Mouse (Mus musculus): ENCODE measurements around the gene Ankrd28. TPM values are rescaled to one million over a fixed set of nuclear protein-coding genes. Genes with fewer than 3 reads are reported as not detected.

The Ankrd28 gene
- polyA plus RNA-seq, 1 experiment = 27.8 TPM

DNA sequence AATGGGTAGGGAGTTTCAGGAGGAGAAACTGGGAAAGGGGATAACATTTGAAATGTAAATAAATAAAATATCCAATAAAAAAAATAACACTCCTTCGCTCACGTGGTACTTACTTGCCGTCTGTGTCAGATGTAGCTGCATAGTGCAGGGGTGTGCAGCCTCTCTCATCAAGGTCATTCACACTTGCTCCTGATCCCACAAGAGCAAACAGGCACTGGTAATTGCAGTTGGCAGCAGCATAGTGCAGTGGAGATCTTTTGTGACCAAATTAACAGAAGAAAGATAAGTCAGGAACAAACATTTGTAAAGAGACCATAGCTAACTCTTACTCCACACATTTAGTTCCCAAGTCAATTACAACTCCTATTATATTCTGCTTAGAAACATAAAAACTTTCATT is 102.9 kb downstream of the Ankrd28 start:
- peaks cover 2% of the 10 kb centered on the region for H3K4me1 ChIP-seq (ENCODE audit: control insufficient read depth, insufficient read depth, low read length)
- no peak for TF ChIP-seq POLR2A (IDR thresholded peaks at IDR 0.05; ENCODE audit: extremely low read depth, insufficient read depth, low read length)
- TF ChIP-seq CTCF (IDR thresholded peaks at IDR 0.05; ENCODE audit: extremely low read depth, insufficient read depth, low read length) = no peak

DNA sequence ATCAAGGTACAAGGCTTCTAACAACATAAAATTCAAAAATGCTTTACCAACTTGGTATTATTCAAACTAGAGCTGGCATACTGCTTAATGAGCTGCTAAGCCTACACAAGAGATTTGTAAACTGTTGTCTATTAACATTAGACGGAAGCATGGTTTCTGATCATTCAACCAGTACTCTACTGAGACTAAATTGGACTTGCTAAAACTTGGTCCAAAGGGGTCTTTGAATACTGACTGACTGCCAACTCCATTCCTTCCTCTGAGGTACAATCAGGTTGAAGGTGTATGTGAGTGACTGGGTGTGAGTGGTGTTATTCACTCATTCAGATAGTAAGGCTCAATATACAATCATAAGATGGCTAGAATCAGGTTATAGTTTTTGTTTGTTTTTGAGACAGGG is 107.7 kb downstream of the Ankrd28 start:
- Histone ChIP-seq H3K27ac (ENCODE audit: insufficient read depth, low read length) (no peak overlapping the region), H3K4me1 (ENCODE audit: control insufficient read depth, insufficient read depth, low read length) (no peaks in the 10 kb centered on the region), H3K4me3 (ENCODE audit: insufficient read depth, low read length) (no peak overlapping the region)
- TF ChIP-seq CTCF (IDR thresholded peaks at IDR 0.05; ENCODE audit: extremely low read depth, insufficient read depth, low read length) = no peak
- TF ChIP-seq POLR2A (IDR thresholded peaks at IDR 0.05; ENCODE audit: extremely low read depth, insufficient read depth, low read length) = no peak

More for the DNA sequence above, 102.9 kb downstream of the Ankrd28 start:
- Histone ChIP-seq H3K4me3 (ENCODE audit: insufficient read depth, low read length) (no peak overlapping the region), H3K27ac (ENCODE audit: insufficient read depth, low read length) (no peak overlapping the region)

DNA sequence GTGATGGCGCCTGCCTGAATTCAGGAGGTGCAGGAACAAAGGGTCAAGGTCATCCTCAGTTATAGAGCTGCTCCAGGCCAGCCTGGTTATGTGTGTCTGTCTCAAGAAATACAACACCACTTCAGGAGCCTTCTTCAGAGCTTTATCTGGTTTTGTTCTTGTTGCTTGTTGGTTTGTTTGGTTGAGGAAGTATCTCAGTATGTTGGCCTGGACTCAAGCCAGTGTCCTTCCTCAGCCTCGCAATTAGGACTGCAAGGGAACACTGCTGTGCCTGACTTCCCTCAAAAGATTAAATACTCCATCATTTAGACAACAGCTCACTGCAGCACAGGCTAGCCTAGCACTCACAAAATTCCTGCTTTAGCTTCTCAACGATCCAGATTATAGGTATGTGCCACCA is 109.2 kb downstream of the Ankrd28 start:
- Histone ChIP-seq H3K4me1 (ENCODE audit: control insufficient read depth, insufficient read depth, low read length) (no peaks in the 10 kb centered on the region), H3K4me3 (ENCODE audit: insufficient read depth, low read length) (no peak overlapping the region), H3K27ac (ENCODE audit: insufficient read depth, low read length) (no peak overlapping the region)
- TF ChIP-seq POLR2A (IDR thresholded peaks at IDR 0.05; ENCODE audit: extremely low read depth, insufficient read depth, low read length) = no peak
- TF ChIP-seq CTCF (IDR thresholded peaks at IDR 0.05; ENCODE audit: extremely low read depth, insufficient read depth, low read length) = no peak

DNA sequence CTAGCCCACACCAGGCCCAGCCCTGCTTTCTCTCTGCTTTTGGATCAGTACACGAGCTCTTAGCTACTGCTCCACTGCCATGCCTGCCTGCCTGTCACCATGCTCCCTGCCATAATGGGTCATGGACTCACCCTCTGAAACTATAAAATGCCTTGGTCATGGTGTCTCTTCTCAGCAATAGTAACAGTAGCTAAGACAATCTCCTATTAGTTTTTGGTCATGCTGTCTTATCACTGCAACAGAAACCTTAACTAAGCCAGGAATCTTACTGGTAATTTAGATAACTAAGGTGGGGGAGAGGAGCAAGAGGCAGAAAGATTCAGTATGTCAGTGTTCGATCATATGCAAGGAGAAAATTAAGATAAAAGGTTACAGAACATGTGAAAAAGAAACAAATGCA is 112.1 kb downstream of the Ankrd28 start:
- Histone ChIP-seq H3K4me3 (ENCODE audit: insufficient read depth, low read length) (no peak overlapping the region), H3K4me1 (ENCODE audit: control insufficient read depth, insufficient read depth, low read length) (no peaks in the 10 kb centered on the region), H3K27ac (ENCODE audit: insufficient read depth, low read length) (no peak overlapping the region)
- TF ChIP-seq CTCF (IDR thresholded peaks at IDR 0.05; ENCODE audit: extremely low read depth, insufficient read depth, low read length) (no peak), POLR2A (IDR thresholded peaks at IDR 0.05; ENCODE audit: extremely low read depth, insufficient read depth, low read length) (no peak)

DNA sequence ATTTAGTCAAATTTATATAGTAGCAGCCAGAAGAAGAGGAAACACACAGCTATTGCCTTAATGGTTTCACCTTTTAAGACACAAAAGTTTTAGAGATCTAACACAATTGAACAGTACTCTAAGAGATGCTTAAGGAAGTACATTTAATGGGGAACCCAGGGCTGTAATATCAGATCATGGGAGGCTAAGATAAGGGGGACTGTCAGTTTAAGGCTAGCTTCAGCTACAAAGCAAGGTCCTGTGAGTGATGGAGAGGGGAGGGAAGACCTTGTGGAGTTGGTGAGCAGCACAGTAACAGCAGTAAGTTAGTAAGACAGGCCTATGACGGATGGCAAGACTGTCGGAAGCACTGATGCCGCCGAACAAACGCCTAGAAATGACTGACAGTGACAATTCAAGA is 113.1 kb downstream of the Ankrd28 start:
- no peak overlapping the region for H3K4me3 ChIP-seq (ENCODE audit: insufficient read depth, low read length)
- H3K4me1 ChIP-seq (ENCODE audit: control insufficient read depth, insufficient read depth, low read length) = no peaks in the 10 kb centered on the region
- no peak overlapping the region for H3K27ac ChIP-seq (ENCODE audit: insufficient read depth, low read length)
- TF ChIP-seq CTCF (IDR thresholded peaks at IDR 0.05; ENCODE audit: extremely low read depth, insufficient read depth, low read length) (no peak), POLR2A (IDR thresholded peaks at IDR 0.05; ENCODE audit: extremely low read depth, insufficient read depth, low read length) (no peak)

DNA sequence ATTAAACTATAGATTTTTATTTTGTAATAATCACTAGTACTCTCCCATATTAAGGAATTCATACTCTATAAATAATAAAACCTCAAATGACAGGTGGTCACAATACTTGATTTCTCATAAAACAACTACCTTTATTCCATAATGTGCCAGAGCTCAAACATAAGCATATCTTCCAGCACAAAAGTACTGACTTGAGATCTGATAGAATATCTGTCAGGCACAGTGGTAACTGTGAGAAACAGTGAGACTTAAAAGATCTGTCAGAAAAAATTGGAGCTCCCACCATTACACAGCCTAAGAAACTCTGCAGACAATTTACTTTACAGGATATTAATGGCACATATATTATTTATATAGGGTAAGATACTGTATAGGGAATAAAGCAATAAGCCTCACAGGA is 114.8 kb downstream of the Ankrd28 start:
- no peaks in the 10 kb centered on the region for H3K4me1 ChIP-seq (ENCODE audit: control insufficient read depth, insufficient read depth, low read length)
- H3K27ac ChIP-seq (ENCODE audit: insufficient read depth, low read length) = no peak overlapping the region
- no peak overlapping the region for H3K4me3 ChIP-seq (ENCODE audit: insufficient read depth, low read length)
- TF ChIP-seq POLR2A (IDR thresholded peaks at IDR 0.05; ENCODE audit: extremely low read depth, insufficient read depth, low read length) = no peak

DNA sequence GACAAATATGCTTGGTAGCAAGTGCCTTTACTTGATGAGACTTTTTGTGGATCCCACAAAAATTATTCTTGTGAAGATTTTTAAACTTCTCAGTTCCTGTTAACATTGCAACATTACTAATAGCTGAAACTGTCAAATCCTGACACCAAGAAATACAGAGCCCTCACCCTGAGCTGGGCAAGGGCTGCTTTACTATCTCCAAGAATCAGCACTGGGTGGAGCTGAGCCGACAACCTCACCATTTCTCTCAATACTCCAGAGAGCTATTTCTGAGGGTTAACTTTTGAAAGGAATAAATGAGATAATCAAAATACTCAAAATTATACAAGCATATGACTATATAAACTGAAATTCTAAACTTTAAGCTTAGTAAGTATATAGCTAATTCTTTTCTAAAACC is 121.1 kb downstream of the Ankrd28 start:
- Histone ChIP-seq H3K4me1 (ENCODE audit: control insufficient read depth, insufficient read depth, low read length) (no peaks in the 10 kb centered on the region), H3K27ac (ENCODE audit: insufficient read depth, low read length) (no peak overlapping the region), H3K4me3 (ENCODE audit: insufficient read depth, low read length) (no peak overlapping the region)
- TF ChIP-seq CTCF (IDR thresholded peaks at IDR 0.05; ENCODE audit: extremely low read depth, insufficient read depth, low read length) (no peak), POLR2A (IDR thresholded peaks at IDR 0.05; ENCODE audit: extremely low read depth, insufficient read depth, low read length) (no peak)

DNA sequence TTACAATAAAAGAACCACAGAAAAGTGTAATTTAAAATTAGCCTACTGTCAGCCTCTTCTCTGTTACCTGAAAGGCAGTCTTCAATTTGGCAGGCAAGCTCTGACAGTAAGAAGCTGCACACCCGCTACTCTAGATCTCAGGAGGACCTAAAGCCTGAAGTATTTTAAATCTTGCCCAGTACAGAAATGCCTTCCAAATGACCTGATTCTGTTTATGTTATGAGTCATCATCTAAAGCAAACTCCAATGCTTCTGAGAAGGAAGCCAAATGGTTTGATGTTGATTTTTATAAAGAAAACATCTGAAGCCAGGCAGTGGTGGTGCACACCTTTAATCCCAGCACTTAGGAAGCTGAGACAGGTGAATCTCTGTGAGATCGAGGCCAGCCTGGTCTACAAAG is 130.1 kb downstream of the Ankrd28 start:
- no peak for TF ChIP-seq CTCF (IDR thresholded peaks at IDR 0.05; ENCODE audit: extremely low read depth, insufficient read depth, low read length)
- TF ChIP-seq POLR2A (IDR thresholded peaks at IDR 0.05; ENCODE audit: extremely low read depth, insufficient read depth, low read length) = no peak
- no peak overlapping the region for H3K27ac ChIP-seq (ENCODE audit: insufficient read depth, low read length)
- H3K4me1 ChIP-seq (ENCODE audit: control insufficient read depth, insufficient read depth, low read length) = no peaks in the 10 kb centered on the region
- no peak overlapping the region for H3K4me3 ChIP-seq (ENCODE audit: insufficient read depth, low read length)

DNA sequence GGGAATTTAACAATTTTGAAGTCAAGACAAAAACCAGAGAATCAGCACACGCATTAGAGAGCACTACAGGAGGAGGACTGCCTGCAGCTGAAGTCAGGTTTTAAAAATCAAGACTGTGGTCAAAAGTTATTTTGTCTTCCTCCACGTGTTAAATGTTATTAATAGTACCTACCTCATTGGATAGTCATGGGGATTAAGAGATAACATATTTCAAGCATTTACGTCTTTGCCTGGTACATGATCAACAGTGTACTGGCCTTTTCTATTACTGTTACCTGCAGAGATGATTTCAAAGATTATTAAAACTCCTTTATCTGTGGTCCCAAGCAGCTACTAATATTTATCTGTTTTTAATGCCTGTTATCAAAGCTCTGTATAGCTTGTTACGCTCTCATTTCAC is 132.7 kb downstream of the Ankrd28 start:
- Histone ChIP-seq H3K27ac (ENCODE audit: insufficient read depth, low read length) (no peak overlapping the region), H3K4me1 (ENCODE audit: control insufficient read depth, insufficient read depth, low read length) (no peaks in the 10 kb centered on the region), H3K4me3 (ENCODE audit: insufficient read depth, low read length) (no peak overlapping the region)
- TF ChIP-seq POLR2A (IDR thresholded peaks at IDR 0.05; ENCODE audit: extremely low read depth, insufficient read depth, low read length) (no peak), CTCF (IDR thresholded peaks at IDR 0.05; ENCODE audit: extremely low read depth, insufficient read depth, low read length) (no peak)

DNA sequence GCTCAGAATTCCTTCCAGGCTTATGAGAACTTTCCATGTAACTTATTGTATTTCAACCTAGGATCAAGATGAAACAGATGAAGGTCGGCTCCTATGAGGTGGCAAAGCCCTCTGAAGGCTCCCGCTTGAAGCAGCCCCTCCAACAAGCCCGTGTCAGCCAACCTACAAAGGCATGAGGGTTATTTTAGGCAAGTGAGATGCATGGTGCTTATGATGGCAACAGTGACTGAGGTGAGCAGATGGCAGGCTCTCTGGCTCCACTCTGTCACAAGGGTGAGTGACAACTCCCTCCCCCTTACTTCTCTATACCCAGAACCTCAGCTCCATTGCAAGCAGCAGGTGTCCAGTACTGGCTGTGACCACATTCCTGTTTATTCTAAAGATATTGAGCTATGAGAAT is 133.1 kb downstream of the Ankrd28 start:
- H3K4me3 ChIP-seq (ENCODE audit: insufficient read depth, low read length) = no peak overlapping the region
- H3K27ac ChIP-seq (ENCODE audit: insufficient read depth, low read length) = no peak overlapping the region
- TF ChIP-seq POLR2A (IDR thresholded peaks at IDR 0.05; ENCODE audit: extremely low read depth, insufficient read depth, low read length) = no peak
- no peak for TF ChIP-seq CTCF (IDR thresholded peaks at IDR 0.05; ENCODE audit: extremely low read depth, insufficient read depth, low read length)
- no peaks in the 10 kb centered on the region for H3K4me1 ChIP-seq (ENCODE audit: control insufficient read depth, insufficient read depth, low read length)

DNA sequence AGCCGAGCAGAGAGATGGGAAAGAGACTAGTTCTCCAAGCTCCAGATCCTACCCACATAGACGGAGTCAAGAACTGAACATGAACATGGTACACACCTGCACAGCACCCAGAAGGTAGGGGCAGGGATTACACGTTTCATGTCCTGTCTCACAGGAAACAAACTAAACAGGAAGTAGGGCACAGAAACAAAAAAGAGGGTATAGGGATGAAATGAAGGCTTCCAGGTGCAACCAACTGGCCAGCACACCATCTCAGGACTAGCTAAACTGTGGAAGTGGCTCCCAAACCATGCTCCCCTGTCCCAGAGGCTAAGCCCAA is 133.5 kb downstream of the Ankrd28 start:
- H3K27ac ChIP-seq (ENCODE audit: insufficient read depth, low read length) = no peak overlapping the region
- no peak for TF ChIP-seq POLR2A (IDR thresholded peaks at IDR 0.05; ENCODE audit: extremely low read depth, insufficient read depth, low read length)
- TF ChIP-seq CTCF (IDR thresholded peaks at IDR 0.05; ENCODE audit: extremely low read depth, insufficient read depth, low read length) = no peak

More for the DNA sequence above, 133.5 kb downstream of the Ankrd28 start:
- H3K4me3 ChIP-seq (ENCODE audit: insufficient read depth, low read length) = no peak overlapping the region
- H3K4me1 ChIP-seq (ENCODE audit: control insufficient read depth, insufficient read depth, low read length) = no peaks in the 10 kb centered on the region
